Mouse (Mus musculus) cerebellum, adult 11 months (tissue): ENCODE results near the gene Tmem196.

Experiments used
- DNase-seq: peaks from one replicate; pipeline ENCODE4 v3.0.0; 2022

The Tmem196 gene

DNA sequence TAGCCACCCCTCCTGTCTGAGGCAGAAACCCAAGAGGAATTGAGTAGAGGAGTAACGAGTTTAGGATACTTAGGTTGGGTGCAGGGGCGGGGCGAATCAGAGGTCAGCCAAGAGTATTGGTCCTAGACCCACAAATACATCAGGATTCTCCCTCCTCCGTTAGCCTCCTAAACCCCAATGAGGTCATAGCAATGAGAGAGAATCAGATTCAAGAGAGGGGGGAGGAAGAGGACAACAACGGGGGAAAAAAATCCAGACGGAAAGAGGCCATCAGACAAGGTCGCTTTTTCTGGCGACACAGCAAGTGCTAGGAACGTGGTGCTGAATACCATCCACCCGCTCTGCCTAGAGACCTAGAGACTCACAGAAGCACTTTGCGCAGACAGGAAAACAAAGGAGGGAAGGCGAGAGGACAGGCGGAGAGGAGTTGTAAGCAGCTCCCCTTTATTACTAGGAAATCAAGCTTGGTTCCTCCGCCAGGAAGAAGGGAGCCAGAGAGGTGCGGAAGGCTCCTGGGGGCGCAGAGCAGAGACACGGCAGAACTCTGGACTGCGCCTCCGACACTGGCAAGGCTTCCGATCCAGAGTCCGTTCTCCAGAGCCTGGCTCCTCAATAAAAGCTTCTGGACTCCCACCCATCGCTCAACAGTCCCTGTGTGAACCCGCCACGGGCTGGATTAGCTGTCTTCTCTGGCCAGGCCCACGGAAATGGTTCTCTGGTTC, at the start of gene Tmem196:
TSS of gene Tmem196 (plus strand) at position 234 of the 722 bp plus-strand sequence.
- DNase-seq: no peak

DNA sequence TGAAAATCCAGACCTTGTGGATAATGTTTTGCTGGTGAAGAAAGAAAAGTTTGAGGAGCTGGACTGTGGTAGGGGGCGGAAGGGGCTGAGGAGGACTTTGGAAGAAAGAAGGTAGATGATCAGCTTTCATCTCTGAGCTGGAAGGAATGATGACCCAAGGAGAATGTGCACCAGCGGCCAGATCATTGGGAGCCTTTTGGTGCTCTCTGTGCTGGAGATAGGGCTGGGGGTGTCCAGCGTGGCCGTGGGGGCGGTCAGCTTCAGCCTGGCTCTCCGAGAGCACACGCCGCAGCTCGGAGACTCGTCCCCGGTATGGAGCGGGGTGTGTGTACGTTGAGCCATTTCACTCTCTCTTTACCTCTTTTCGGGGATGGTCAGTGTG, 680 bp downstream of the Tmem196 start:
- no peak for DNase-seq

DNA sequence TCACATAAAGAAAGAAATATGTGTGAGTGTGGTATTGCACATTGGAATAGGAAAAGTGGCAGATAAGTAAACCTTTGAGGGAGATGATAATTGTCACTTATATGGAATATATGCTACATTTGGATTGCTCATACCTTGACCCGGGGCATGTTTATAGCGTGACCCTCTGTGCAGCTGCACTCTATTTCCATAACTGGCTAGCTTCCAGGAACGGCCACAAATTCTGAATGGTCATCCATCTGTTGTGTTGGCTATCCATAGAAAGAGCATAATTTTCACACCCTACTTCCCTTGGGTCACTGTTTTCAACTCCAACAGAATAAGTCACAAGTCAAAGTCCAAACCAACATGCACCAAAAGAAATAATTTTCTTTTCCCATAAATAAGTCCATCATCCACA, 11.4 kb downstream of the Tmem196 start:
- DNase-seq: no peak

- DNase-seq: no peak
Measured at GRCm38 (mm10) chr12:119960730-119961129, 15.1 kb downstream of the Tmem196 start.

GRCm38 (mm10) chr12:119965373-119965772, 19.8 kb downstream of the Tmem196 start:
- no peak for DNase-seq

- no peak for DNase-seq
Measured at GRCm38 (mm10) chr12:119970068-119970467, 24.4 kb downstream of the Tmem196 start.

- DNase-seq: no peak
Measured at GRCm38 (mm10) chr12:119981731-119982130, 36.1 kb downstream of the Tmem196 start.

GRCm38 (mm10) chr12:119998267-119998666, 52.6 kb downstream of the Tmem196 start:
- DNase-seq: no peak

- no peak for DNase-seq
Measured at GRCm38 (mm10) chr12:120004280-120004679, 58.7 kb downstream of the Tmem196 start.

GRCm38 (mm10) chr12:120014768-120015167, 69.1 kb downstream of the Tmem196 start:
- no peak for DNase-seq

DNA sequence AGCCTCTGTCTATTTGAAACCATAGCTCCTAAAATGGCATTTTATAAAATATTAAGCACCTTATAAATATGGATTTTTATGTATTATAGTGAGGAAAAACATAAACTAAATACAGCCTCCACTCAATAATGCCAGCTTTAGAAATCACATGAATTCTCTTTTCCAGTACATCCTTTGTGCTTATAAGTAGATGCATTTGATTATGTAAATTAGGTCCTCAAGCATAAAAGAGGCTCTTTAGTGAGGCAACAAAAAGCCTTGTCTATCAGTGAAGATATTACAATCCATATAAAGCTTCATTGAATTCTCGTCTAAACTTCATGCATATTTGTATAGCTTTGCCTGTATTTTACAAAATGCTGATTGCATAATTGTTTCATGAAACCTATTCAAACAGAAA, 69.6 kb downstream of the Tmem196 start:
- DNase-seq: no peak

DNA sequence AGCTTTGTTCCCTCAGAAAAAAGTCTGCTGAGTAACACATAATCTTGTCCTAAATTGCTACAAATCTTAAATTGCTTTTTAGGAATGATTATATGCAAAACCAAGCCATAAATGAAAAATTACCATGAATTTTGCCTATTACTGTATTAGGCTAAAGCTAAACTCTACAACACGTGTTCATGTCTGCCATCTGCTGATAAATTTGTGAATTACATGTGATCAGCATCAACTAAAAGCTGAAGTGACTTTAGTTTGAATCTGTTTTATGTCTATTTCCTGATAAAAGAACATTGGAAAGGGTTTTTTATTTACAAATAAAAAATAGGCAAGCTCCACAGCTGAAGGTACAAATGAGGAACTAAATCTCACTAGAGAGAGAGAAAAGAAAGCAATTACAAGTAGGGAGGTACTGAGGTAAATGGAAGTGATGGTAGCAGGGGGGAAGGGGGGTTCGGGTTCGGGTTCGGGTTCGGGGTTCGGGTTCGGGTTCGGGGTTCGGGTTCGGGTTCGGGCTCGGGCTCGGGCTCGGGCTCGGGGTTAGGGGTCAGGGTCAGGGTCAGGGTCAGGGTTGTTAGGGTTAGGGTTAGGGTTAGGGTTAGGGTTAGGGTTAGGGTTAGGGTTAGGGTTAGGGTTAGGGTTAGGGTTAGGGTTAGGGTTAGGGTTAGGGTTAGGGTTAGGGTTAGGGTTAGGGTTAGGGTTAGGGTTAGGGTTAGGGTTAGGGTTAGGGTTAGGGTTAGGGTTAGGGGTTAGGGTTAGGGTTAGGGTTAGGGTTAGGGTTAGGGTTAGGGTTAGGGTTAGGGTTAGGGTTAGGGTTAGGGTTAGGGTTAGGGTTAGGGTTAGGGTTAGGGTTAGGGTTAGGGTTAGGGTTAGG, 82.7 kb downstream of the Tmem196 start:
- DNase-seq: peak; percentile 44
